In the genomic region with DNA sequence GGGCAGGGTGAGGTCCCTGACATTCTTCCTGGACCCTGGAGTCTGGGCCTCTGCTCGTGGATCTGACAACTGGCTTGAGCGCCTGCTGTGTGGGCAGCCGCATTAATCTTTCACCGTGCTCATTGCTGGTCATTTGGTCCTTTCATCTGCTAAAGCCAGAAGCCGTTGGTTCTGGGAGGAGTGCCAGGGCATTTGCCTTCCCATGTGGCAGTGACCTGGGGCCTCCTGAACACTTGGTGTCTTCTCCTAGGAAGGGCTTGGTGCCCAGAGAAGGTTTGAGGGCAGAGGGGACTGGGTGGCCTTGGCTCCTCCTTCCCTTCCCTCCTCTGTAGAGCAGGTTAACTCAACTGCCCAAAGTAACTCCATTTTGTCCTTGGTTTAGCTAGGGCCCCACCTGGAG, we compare ENCODE assay signal across 14 mouse cellular contexts.
A peak's percentile ranks its signal among the peaks of the same experiment; 100 is the strongest.
DNase-seq lines count a peak whose midpoint lies in the region; TF ChIP-seq lines count a peak whose summit lies in the region.
"Had no signal": no experiment of that assay in that cellular context is flagged by ENCODE, and none has a peak within 500 bp of the region (broad histone marks: within the 10 kb centered on the region; RNA-seq: fewer than 3 reads in every experiment).

No protein-coding gene starts in this region.

- TF ChIP-seq CTCF in cerebellum, adult 2 months (IDR thresholded peaks at IDR 0.05; ENCODE audit: borderline replicate concordance, insufficient read depth, low read depth, low read length): no peak

- no peak overlapping the region for H3K4me3 ChIP-seq in cerebellum, adult 2 months (replicated peaks; ENCODE audit: insufficient read depth, low read depth, low read length)
- H3K4me3 ChIP-seq: erythroblast, embryonic 14.5 days; limb, embryonic 12.5 days had no signal

- 13% methylated on average over 5 of the region's 5 CpGs for WGBS in cerebellum, adult 2 months

- no peaks in the 10 kb centered on the region for H3K27me3 ChIP-seq in cerebellum, adult 2 months (ENCODE audit: control insufficient read depth, insufficient read depth, low read length)
- H3K27me3 ChIP-seq: limb, embryonic 12.5 days had no signal

- peak; percentile 32 to 36 for DNase-seq in heart, postnatal 10 days
- no peak for DNase-seq in heart, adult 8-10 months (ENCODE audit: low spot score)
- DNase-seq in retina, postnatal 1 day: peak; percentile 47
- no peak for DNase-seq in retina, embryonic 14.5 days (ENCODE audit: low spot score)
- DNase-seq in cerebellum, adult 2 months: peak; percentile 71 to 72
- DNase-seq in neural tube, embryonic 10.5 days (ENCODE audit: extremely low spot score, low spot score): no peak
- no peak for DNase-seq in frontal cortex, postnatal 36 days (ENCODE audit: low spot score in 2 of 2)
- DNase-seq: forebrain, postnatal 0 days; layer of hippocampus, postnatal 36 days; lung, postnatal 36 days; midbrain, embryonic 14.5 days; spleen, adult 18-20 months had no signal

- no peak overlapping the region for H3K27ac ChIP-seq in cerebellum, adult 2 months (ENCODE audit: insufficient read depth, low read length)
- H3K27ac ChIP-seq: limb, embryonic 12.5 days had no signal

- TF ChIP-seq POLR2A in cerebellum, adult 2 months (IDR thresholded peaks at IDR 0.05; ENCODE audit: borderline replicate concordance, insufficient read depth, low read length): no peak

- intact Hi-C loops in heart, postnatal 10 days (cut with DNase I): no loop called here

- peaks cover 18% of the 10 kb centered on the region for H3K4me1 ChIP-seq in cerebellum, adult 2 months (ENCODE audit: control insufficient read depth, insufficient read depth, low read length)

Comparison
In these comparisons a context has a peak if more than half of its experiments do, and no peak if none do; other contexts are left out.
1. DNase-seq: peak in heart, postnatal 10 days (2 of 2), retina, postnatal 1 day (single experiment) and cerebellum, adult 2 months (2 of 2); none in heart, adult 8-10 months (single experiment), retina, embryonic 14.5 days (single experiment), neural tube, embryonic 10.5 days (single experiment) and frontal cortex, postnatal 36 days (0 of 2).